Mouse (Mus musculus): ENCODE data around the gene Cd48.
A peak's percentile ranks its signal among the peaks of the same experiment; 100 is the strongest.
"Not testable (repeated sequence)": the region's sequence is repeated elsewhere in the genome, so short reads cannot be mapped to it uniquely, and the experiment has no call there.

Gene Cd48

GRCm38 (mm10) chr1:171681531-171682299, at the start of gene Cd48:
Gene Cd48 (plus strand): TSS chr1:171682009.
- DNase-seq (ENCODE audit: inconsistent ontology term) = no peak

GRCm38 (mm10) chr1:171635696-171636095, 46.1 kb upstream of the Cd48 start:
- DNase-seq (ENCODE audit: inconsistent ontology term) = no peak

- no peak for DNase-seq (ENCODE audit: inconsistent ontology term)
Measured at GRCm38 (mm10) chr1:171637101-171637500, 44.7 kb upstream of the Cd48 start.

- DNase-seq (ENCODE audit: inconsistent ontology term) = no peak
Measured at GRCm38 (mm10) chr1:171638686-171639085, 43.1 kb upstream of the Cd48 start.

- no peak for DNase-seq (ENCODE audit: inconsistent ontology term)
Measured at GRCm38 (mm10) chr1:171640796-171641195, 41.0 kb upstream of the Cd48 start.

GRCm38 (mm10) chr1:171643612-171644011, 38.2 kb upstream of the Cd48 start:
- DNase-seq (ENCODE audit: inconsistent ontology term) = no peak

GRCm38 (mm10) chr1:171646429-171646940, 35.3 kb upstream of the Cd48 start:
- no peak for DNase-seq (ENCODE audit: inconsistent ontology term)

- DNase-seq (ENCODE audit: inconsistent ontology term) = no peak
Measured at GRCm38 (mm10) chr1:171647716-171648115, 34.1 kb upstream of the Cd48 start.

- no peak for DNase-seq (ENCODE audit: inconsistent ontology term)
Measured at GRCm38 (mm10) chr1:171648840-171649239, 33.0 kb upstream of the Cd48 start.

GRCm38 (mm10) chr1:171652734-171653133, 29.1 kb upstream of the Cd48 start, which contains the start of gene Slamf7:
Gene Slamf7 (minus strand): TSS chr1:171653035.
- DNase-seq (ENCODE audit: inconsistent ontology term) = no peak

GRCm38 (mm10) chr1:171658561-171658991, 23.2 kb upstream of the Cd48 start:
- DNase-seq (ENCODE audit: inconsistent ontology term) = no peak

GRCm38 (mm10) chr1:171660423-171660822, 21.4 kb upstream of the Cd48 start:
- no peak for DNase-seq (ENCODE audit: inconsistent ontology term)

GRCm38 (mm10) chr1:171661482-171661881, 20.3 kb upstream of the Cd48 start:
- no peak for DNase-seq (ENCODE audit: inconsistent ontology term)

- no peak for DNase-seq (ENCODE audit: inconsistent ontology term)
Measured at GRCm38 (mm10) chr1:171663757-171664156, 18.1 kb upstream of the Cd48 start.

- DNase-seq (ENCODE audit: inconsistent ontology term) = peak; percentile 2
Measured at GRCm38 (mm10) chr1:171666350-171666749, 15.5 kb upstream of the Cd48 start.

GRCm38 (mm10) chr1:171667160-171667559, 14.6 kb upstream of the Cd48 start:
- no peak for DNase-seq (ENCODE audit: inconsistent ontology term)

GRCm38 (mm10) chr1:171672451-171672850, 9.4 kb upstream of the Cd48 start:
- DNase-seq (ENCODE audit: inconsistent ontology term) = not testable (repeated sequence)

- DNase-seq (ENCODE audit: inconsistent ontology term) = no peak
Measured at GRCm38 (mm10) chr1:171672854-171673475, 8.8 kb upstream of the Cd48 start.

- DNase-seq (ENCODE audit: inconsistent ontology term) = no peak
Measured at GRCm38 (mm10) chr1:171674467-171674866, 7.3 kb upstream of the Cd48 start.

- DNase-seq (ENCODE audit: inconsistent ontology term) = no peak
Measured at GRCm38 (mm10) chr1:171677721-171678120, 4.1 kb upstream of the Cd48 start.

- DNase-seq (ENCODE audit: inconsistent ontology term) = no peak
Measured at GRCm38 (mm10) chr1:171681009-171681408, 800 bp upstream of the Cd48 start.

- no peak for DNase-seq (ENCODE audit: inconsistent ontology term)
Measured at GRCm38 (mm10) chr1:171684923-171685322, 3.1 kb downstream of the Cd48 start.

- no peak for DNase-seq (ENCODE audit: inconsistent ontology term)
Measured at GRCm38 (mm10) chr1:171687320-171687719, 5.5 kb downstream of the Cd48 start.
